Mouse (Mus musculus): Measurements from ENCODE around the gene Acap1. TPM values are rescaled to one million over a fixed set of nuclear protein-coding genes. Genes with fewer than 3 reads are reported as not detected.

Acap1 gene
- polyA plus RNA-seq, 1 experiment from 2014 or later: 0.70 TPM

- peaks cover 25% of the 10 kb centered on the region for H3K36me3 ChIP-seq (ENCODE audit: control insufficient read depth, insufficient read depth, low read length)
- H3K27ac ChIP-seq (replicated peaks): no peak overlapping the region
- 76% methylated on average over 9 of the region's 9 CpGs for WGBS
Measured at GRCm38 (mm10) chr11:69849128-69849527, 46.2 kb downstream of the Acap1 start.

DNA sequence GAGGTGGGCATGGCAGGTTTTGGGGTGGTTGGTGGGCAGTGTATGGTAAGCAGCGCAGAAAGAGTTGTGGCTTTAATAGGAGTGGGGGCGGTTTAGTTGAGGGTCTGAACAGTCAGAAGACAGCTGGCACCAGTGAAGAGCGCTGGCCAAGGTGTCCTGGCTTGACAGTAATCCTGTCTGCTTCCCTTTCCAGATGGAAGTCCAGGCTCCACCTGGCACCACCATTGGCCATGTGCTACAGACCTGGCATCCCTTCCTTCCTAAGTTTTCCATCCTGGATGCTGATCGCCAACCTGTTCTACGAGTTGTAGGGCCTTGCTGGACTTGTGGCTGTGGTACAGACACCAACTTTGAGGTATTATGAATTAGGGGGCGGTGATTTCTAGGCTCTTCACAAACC is 47.3 kb downstream of the Acap1 start:
- TF ChIP-seq CTCF (IDR thresholded peaks at IDR 0.05; ENCODE audit: low read depth) (no peak), EP300 (optimal IDR thresholded peaks at IDR 0.05) (no peak)
- H3K27ac ChIP-seq (replicated peaks): no peak overlapping the region
- 93% methylated on average over 6 of the region's 6 CpGs for WGBS
- H3K36me3 ChIP-seq (ENCODE audit: control insufficient read depth, insufficient read depth, low read length): peaks cover 25% of the 10 kb centered on the region
- DNase-seq (ENCODE audit: low spot score): no peak
- peak overlapping the region; percentile 83 for H3K4me2 ChIP-seq (replicated peaks; ENCODE audit: low read depth)
- H3K9me3 ChIP-seq (ENCODE audit: control insufficient read depth, low read length): no peaks in the 10 kb centered on the region
- H3K4me3 ChIP-seq (ENCODE audit: low read depth, low read length): no peak overlapping the region; the same call in 1 of the 2 replicates
- H3K4me1 ChIP-seq (replicated peaks; ENCODE audit: control insufficient read depth, insufficient read depth): no peaks in the 10 kb centered on the region; the same call in none of the 2 replicates
- H3K9ac ChIP-seq (ENCODE audit: low read length): no peak overlapping the region
- no peak for ATAC-seq (ENCODE audit: low FRiP score, low TSS enrichment)
- no peaks in the 10 kb centered on the region for H3K27me3 ChIP-seq (ENCODE audit: control insufficient read depth, insufficient read depth, low read length)

More at GRCm38 (mm10) chr11:69849128-69849527, 46.2 kb downstream of the Acap1 start:
- no peaks in the 10 kb centered on the region; the same call in none of the 2 replicates for H3K4me1 ChIP-seq (replicated peaks; ENCODE audit: control insufficient read depth, insufficient read depth)
- no peak overlapping the region for H3K4me3 ChIP-seq (ENCODE audit: low read depth, low read length)
- TF ChIP-seq EP300 (optimal IDR thresholded peaks at IDR 0.05): no peak
- TF ChIP-seq CTCF (IDR thresholded peaks at IDR 0.05; ENCODE audit: low read depth): no peak
- no peak for ATAC-seq (ENCODE audit: low FRiP score, low TSS enrichment)
- no peaks in the 10 kb centered on the region for H3K9me3 ChIP-seq (ENCODE audit: control insufficient read depth, low read length)
- DNase-seq (ENCODE audit: low spot score): no peak
- no peaks in the 10 kb centered on the region for H3K27me3 ChIP-seq (ENCODE audit: control insufficient read depth, insufficient read depth, low read length)
- H3K9ac ChIP-seq (ENCODE audit: low read length): no peak overlapping the region
- H3K4me2 ChIP-seq (replicated peaks; ENCODE audit: low read depth): no peak overlapping the region

DNA sequence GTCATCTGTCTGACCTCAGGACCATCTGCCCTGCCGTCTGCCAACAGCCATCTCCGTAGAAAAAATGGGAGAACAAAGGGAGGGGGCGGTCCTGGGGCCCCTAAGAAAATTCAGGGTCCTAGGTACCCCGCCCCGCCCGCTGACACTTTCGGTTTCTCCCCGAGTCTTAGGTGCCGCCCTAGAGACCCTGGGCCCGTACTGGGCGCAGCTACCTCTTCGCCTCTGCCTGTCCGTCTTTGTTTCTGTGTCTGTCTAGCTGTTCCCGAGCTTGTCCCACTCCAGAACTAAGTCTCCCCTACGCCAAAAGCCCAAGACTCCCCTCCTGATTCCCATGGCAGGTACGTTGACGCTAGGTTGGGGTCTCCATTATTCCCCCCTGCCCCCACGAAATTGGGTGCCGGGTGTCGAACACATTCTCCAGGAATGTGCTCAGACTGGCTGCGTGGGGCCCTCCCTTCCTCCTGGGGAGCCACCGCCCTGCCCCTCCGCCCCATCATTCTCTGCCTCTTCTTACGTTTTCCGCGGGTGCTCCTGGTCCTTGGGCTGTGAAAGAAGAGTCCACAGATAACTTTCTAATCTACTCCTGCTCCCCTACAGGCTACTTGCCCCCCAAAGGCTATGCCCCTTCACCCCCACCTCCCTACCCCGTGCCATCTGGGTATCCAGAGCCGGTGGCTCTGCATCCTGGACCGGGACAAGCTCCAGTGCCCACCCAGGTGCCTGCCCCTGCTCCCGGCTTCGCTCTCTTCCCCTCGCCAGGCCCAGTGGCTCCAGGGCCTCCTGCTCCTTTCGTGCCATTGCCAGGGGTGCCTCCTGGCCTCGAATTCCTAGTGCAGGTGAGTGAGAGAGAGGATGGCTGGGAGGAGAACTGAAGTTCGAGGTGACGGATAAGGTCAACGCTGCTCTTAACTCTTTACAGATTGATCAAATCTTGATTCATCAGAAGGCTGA is 48.3 kb downstream of the Acap1 start:
- H3K4me1 ChIP-seq (replicated peaks; ENCODE audit: control insufficient read depth, insufficient read depth): no peaks in the 10 kb centered on the region; the same call in none of the 2 replicates
- TF ChIP-seq EP300 (optimal IDR thresholded peaks at IDR 0.05) (peak; percentile 50), CTCF (IDR thresholded peaks at IDR 0.05; ENCODE audit: low read depth) (no peak)
- 8% methylated on average over 37 of the region's 37 CpGs for WGBS
- ATAC-seq (ENCODE audit: low FRiP score, low TSS enrichment): peak; percentile 24; the same call in 1 of the 2 replicates
- H3K4me3 ChIP-seq (ENCODE audit: low read depth, low read length): peak overlapping the region; percentile 85
- H3K9me3 ChIP-seq (ENCODE audit: control insufficient read depth, low read length): no peaks in the 10 kb centered on the region
- H3K27ac ChIP-seq (replicated peaks): peak overlapping the region; percentile 94
- H3K4me2 ChIP-seq (replicated peaks; ENCODE audit: low read depth): peak overlapping the region; percentile 83
- H3K9ac ChIP-seq (ENCODE audit: low read length): peak overlapping the region; percentile 83
- peak; percentile 73 for DNase-seq (ENCODE audit: low spot score)
- peaks cover 25% of the 10 kb centered on the region for H3K36me3 ChIP-seq (ENCODE audit: control insufficient read depth, insufficient read depth, low read length)
- H3K27me3 ChIP-seq (ENCODE audit: control insufficient read depth, insufficient read depth, low read length): no peaks in the 10 kb centered on the region

GRCm38 (mm10) chr11:69846198-69846680 is 49.1 kb downstream of the Acap1 start, which contains the start of gene Plscr3:
TSS of gene Plscr3 (plus strand) at chr11:69846376.
- ATAC-seq (ENCODE audit: low FRiP score, low TSS enrichment): peak; percentile 93
- Histone ChIP-seq H3K4me3 (ENCODE audit: low read depth, low read length) (peak within 1 kb of the TSS; percentile 85), H3K9me3 (ENCODE audit: control insufficient read depth, low read length) (no peaks in the 10 kb centered on the region), H3K4me1 (replicated peaks; ENCODE audit: control insufficient read depth, insufficient read depth) (no peaks in the 10 kb centered on the region; the same call in none of the 2 replicates), H3K36me3 (ENCODE audit: control insufficient read depth, insufficient read depth, low read length) (peaks cover 20% of the 10 kb centered on the region), H3K27ac (replicated peaks) (peak within 1 kb of the TSS; percentile 94), H3K9ac (ENCODE audit: low read length) (peak within 1 kb of the TSS; percentile 83), H3K27me3 (ENCODE audit: control insufficient read depth, insufficient read depth, low read length) (no peaks in the 10 kb centered on the region), H3K4me2 (replicated peaks; ENCODE audit: low read depth) (peak within 1 kb of the TSS; percentile 83)
- TF ChIP-seq CTCF (IDR thresholded peaks at IDR 0.05; ENCODE audit: low read depth) (peak; percentile 30; the same call in 1 of the 2 replicates), EP300 (optimal IDR thresholded peaks at IDR 0.05) (no peak)
- WGBS: under 1% methylated on average over 36 of the region's 38 CpGs
- DNase-seq (ENCODE audit: low spot score): peak; percentile 96

- Histone ChIP-seq H3K4me2 (replicated peaks; ENCODE audit: low read depth) (peak overlapping the region; percentile 67), H3K9me3 (ENCODE audit: control insufficient read depth, low read length) (no peaks in the 10 kb centered on the region), H3K9ac (ENCODE audit: low read length) (peak overlapping the region; percentile 82), H3K27ac (replicated peaks) (peak overlapping the region; percentile 87), H3K27me3 (ENCODE audit: control insufficient read depth, insufficient read depth, low read length) (no peaks in the 10 kb centered on the region), H3K4me3 (ENCODE audit: low read depth, low read length) (peak overlapping the region; percentile 67), H3K4me1 (replicated peaks; ENCODE audit: control insufficient read depth, insufficient read depth) (peaks cover 5% of the 10 kb centered on the region), H3K36me3 (ENCODE audit: control insufficient read depth, insufficient read depth, low read length) (0 out of 2 replicates have a peak, but pooled peaks cover 2% of the 10 kb centered on the region)
- WGBS: 2% methylated on average over 7 of the region's 7 CpGs
- DNase-seq (ENCODE audit: low spot score) (peak; percentile 43), ATAC-seq (ENCODE audit: low FRiP score, low TSS enrichment) (no peak)
- no peak for TF ChIP-seq CTCF (IDR thresholded peaks at IDR 0.05; ENCODE audit: low read depth)
- TF ChIP-seq EP300 (optimal IDR thresholded peaks at IDR 0.05): no peak
Measured at GRCm38 (mm10) chr11:69838714-69839104, 56.6 kb downstream of the Acap1 start.

All from stomach, postnatal 0 days (tissue).